Mouse (Mus musculus): ENCODE results near the gene Ric8a. TPM values are rescaled to one million over a fixed set of nuclear protein-coding genes. Genes with fewer than 3 reads are reported as not detected.

The Ric8a gene
- total RNA-seq, 2 experiments from 2014 or later: 9.2 TPM

DNA sequence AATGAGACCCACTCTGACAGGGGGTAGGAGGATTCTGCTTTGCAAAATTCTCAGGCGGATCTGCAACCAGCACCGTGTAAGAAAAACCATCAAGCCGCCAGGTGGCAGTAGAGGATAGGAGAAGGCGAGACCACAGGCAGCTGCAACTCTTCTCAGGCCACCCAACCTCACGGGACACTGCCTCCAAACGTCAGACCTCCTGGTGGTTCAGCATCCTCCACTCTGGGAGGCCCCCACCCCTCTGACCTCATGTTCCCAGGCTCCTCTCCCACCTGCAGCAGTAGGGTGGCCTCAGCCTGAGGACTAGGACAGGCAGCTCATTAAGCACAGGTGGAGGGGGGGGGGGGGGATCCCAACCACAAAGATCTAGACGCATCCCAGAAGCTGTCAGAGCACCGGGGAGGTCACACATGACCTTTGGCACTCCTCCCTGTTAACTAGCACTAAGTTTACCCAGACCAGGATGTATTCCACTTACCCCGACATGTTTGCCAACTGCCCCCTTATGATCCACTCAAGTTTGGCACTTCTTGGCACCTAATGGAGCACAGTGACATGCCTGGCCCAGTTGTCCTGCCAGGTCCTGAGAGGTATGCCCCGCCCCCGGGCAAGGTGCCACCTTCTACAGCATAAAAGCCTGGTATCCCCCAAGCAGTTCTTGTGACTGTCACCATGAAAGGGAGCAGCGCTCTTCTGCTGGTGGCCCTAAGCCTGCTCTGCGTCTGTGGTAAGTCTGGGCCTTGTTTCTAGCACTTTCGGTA is 11.7 kb upstream of the Ric8a start, which contains the start of gene Scgb1c1:
Gene Scgb1c1 (plus strand): TSS at position 643 of the 761 bp plus-strand sequence.
- peak; percentile 80 for ATAC-seq (replicated peaks; ENCODE audit: low FRiP score, poor library complexity, severe bottlenecking)

DNA sequence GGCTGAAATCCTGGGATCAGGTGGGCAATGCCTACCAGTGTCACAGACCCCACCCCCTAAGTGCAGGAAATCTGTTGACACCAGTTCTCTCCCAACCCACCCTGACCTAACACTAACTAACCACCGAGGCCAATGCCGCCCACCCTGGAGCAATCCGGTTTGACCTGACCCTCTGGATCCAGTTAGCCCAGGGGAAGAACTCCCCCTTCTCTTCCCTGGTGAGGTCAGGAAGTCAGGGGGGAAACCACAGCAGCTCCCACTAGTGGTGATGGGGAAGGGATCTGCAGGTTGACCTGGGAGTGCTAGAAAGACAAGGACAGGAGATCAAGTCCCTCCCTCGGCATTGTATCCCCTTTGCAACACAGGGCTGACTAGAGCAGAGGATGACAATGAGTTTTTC is 11.1 kb upstream of the Ric8a start:
- no peak for ATAC-seq (replicated peaks; ENCODE audit: low FRiP score, poor library complexity, severe bottlenecking)

DNA sequence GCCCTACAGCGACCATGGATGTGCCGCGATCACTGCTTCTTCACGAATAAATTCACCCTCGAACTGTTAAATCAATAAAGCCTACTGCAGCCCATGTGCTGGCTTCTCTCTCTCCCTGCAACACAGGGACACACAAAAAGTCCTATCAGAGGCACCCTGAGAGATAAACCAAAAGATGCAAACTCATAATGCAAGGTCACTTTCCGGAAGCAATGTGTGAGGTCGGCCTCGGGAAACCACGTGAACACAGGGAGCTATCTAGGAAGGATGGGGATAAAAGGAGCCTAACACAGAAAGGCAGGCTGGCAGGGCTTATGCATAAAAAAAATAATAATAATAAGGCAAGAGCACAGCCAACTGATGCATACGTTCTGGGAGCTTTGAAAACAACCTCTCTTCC is 10.1 kb upstream of the Ric8a start:
- no peak for ATAC-seq (replicated peaks; ENCODE audit: low FRiP score, poor library complexity, severe bottlenecking)

DNA sequence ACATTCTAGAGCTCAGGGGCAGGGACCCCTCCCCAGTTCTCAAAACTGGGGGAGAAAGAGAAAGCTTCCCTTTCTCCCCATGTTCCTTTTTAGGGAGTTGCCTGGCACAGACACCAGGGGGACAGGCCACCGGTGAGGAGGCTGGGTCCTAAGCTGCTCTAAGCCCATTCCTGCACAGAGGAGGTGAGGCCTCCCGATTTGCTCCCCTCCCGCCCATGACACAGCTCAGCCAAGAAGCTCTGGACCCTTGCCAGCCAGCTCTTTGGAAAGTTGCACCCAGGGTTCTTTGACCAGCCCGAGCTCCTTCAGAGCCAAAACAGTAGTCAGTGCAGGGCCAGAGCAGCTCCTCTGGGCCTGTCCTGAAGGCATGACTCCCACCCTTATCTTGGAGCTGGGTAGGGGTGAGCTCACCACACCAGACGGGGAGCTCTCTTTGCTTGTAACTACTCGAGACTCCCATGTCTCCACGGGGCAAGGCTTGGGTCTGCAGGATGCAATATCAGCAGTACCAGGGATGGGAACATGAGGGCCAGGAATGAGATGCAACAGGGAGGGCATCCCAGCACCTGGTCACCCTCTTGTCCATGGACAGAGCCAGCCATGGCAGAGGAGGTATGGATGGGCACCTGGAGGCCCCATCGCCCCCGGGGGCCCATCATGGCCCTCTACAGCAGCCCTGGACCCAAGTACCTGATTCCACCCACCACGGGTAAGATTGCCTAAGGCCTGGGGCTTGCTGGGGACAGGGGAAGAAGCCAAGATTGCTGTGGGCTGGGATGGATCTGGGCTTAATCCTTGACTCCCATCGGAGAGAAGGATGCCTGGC is 8.8 kb upstream of the Ric8a start, which contains the start of gene Odf3:
Gene Odf3 (plus strand): TSS at position 51 of the 826 bp plus-strand sequence.
- no peak for ATAC-seq (replicated peaks; ENCODE audit: low FRiP score, poor library complexity, severe bottlenecking)

DNA sequence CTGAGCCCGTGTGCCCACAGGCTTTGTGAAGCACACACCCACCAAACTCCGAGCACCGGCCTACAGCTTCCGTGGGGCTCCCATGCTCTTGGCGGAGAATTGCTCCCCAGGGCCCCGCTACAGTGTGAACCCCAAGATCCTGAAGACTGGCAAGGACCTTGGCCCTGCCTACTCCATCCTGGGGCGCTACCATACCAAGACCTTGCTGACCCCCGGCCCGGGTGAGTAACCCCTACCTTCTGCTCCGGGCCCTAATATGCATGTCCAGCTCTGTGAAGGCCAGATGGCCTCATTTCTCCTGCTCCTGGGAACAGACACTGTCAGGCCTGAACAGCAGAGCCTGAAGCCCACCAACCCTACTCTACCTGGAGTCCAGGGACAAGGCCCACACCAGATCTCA is 8.2 kb upstream of the Ric8a start:
- ATAC-seq (replicated peaks; ENCODE audit: low FRiP score, poor library complexity, severe bottlenecking): no peak

DNA sequence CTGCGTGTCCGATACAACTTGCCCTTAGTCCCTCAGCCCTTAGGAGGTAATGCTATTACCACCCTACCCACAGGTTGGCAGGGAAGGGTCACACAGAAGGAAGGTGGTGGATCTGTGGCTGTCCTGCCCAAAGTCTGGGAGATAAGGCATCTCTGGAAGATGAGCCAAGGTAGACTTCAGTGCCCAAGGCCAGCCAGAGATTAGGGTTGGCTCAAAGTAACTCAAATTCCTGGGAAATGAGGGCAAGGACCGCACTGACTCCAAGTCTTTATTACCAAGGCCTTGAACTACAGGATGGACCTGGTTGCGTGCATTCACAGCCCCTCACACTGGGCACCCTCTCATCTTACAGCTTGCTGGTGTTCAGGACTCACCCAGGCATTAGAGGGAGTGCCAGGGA is 4.8 kb upstream of the Ric8a start:
- ATAC-seq (replicated peaks; ENCODE audit: low FRiP score, poor library complexity, severe bottlenecking): no peak

DNA sequence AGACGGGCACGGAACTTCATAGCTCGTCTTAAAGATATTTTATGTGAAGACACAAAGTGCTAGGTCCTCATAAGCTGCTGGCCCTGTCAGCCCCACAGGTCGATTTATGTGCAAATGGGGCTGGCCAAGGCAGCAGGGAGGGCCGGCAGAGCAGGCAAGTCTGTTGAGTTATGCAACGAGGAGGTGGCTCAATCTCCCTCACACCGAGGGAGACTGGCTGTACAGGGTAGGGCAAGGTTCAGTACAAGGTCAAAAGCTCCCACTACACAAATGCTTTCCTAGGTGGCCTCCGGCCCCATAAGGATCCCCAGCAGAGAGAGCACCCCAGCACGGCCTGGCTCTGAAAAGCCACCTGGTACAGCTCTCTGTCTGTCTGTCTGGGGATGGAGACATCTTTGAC is 3.4 kb upstream of the Ric8a start:
- no peak for ATAC-seq (replicated peaks; ENCODE audit: low FRiP score, poor library complexity, severe bottlenecking)

DNA sequence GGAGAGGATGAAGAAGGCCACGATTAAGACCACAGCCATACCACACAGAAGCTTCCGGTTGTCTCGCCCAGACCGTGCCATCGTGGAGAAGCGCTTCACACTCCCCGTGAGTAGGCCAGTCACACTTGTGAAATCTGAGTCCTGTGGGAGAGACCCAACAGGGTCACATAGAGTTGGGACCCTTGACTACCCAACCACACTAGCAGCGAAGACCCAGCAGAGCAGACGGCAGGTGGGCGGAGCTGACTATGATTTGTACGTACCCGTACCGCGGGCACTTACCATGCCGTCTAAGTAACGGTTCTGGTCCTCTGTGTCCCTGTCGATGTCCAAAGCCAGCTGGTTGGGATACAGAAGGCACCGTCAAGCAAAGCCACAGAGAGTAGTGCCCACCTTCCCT is 2.3 kb upstream of the Ric8a start:
- no peak for ATAC-seq (replicated peaks; ENCODE audit: low FRiP score, poor library complexity, severe bottlenecking)

DNA sequence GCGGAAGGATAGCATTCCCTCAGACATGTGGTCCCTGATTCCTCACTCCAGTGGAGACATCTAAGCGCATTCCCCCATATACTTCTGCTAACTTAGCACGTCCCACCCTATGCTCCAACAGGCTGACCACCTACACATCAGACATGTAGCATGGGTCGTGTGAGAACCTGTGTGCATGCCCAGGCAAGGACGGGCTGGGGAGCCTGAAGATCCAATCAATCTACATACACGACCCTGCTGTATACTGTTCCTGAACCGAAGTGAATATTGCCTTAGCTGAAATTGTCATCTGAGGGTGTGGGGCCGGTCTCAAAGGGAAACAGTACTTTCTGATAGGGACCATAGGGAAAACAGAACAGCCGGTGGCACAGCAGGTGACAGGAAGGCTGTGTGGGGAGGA is 1.6 kb upstream of the Ric8a start:
- no peak for ATAC-seq (replicated peaks; ENCODE audit: low FRiP score, poor library complexity, severe bottlenecking)

DNA sequence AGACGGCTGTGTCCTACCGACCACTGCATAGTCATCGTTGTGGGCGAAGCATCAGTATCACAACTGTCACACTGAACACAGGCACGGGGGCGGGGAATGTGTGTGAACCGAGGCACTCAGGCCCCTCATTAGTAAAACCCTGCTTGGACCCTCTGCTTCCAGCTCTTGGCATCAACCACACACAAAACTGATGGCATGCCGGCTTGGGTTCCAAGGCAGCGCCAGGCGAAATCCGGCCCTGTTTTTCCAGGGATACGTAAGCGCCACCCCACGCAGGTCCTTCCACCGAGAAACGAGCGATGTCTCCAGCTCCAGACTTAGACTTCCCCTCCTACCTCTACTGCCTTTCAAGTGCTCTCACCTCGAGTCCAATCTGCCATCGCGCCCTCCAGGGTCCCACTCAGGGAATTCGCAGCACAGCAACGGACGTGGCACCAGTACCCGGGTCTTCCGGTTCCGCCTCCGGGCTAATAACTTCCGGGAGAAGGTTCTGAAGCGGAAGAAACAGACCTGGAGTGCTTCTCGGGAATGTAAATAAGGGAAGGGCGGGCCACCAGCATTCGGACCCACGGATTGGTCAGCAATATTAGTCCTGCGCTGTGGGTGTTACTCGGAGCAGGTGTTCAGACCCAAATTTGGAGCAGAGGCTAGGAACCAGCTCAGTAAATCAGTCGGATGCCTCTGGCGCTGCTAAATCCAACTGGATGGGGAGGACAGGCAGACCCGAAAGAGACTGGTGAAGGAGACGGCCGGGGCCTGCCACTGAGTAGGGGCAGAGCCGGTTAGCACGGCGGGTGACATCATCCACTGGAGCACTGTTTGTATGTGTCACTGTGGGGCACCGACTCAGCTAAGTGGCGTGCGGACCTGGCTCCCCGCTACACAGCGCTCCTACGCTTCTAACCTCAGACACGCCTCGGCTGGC is 635 bp upstream of the Ric8a start, which contains the start of gene Gm45785:
Gene Gm45785 (minus strand): TSS at position 472 of the 925 bp plus-strand sequence.
- peak; percentile 73 for ATAC-seq (replicated peaks; ENCODE audit: low FRiP score, poor library complexity, severe bottlenecking)

DNA sequence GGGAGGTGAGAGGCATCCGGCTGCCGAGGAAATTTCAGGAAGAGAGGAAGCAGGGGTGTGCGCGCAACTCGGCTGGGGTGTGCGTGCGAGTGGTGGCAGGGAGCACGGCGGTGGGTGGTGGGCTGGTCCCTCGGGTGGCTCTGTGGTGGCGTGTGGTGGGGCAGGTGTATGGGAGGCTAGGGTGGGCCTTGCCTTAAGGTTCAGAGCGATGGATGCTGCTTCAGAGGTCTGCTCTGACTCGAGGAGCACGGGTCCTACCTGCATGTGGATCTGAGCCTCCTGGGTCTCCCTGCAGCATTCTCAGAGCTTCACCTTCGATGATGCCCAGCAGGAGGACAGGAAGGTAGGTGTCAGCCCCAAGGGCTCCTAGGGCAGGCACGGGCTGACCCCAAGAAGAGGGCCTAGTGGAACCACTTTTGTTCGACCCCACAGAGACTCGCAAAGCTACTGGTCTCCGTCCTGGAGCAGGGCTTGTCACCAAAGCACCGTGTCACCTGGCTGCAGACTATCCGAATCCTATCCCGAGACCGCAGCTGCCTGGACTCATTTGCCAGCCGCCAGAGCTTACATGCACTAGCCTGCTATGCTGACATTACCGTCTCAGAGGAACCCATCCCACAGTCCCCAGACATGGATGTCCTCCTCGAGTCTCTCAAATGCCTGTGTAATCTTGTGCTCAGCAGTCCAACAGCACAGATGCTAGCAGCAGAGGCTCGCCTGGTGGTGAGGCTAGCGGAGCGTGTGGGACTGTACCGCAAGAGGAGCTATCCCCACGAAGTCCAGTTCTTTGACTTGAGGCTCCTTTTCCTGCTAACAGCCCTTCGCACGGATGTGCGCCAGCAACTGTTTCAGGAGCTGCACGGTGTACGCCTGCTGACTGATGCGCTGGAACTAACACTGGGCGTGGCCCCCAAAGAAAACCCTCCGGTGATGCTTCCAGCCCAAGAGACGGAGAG is 1.1 kb downstream of the Ric8a start, which contains the start of gene Bet1l:
Gene Bet1l (minus strand): TSS at position 28 of the 956 bp plus-strand sequence.
- ATAC-seq (replicated peaks; ENCODE audit: low FRiP score, poor library complexity, severe bottlenecking): peak; percentile 20

DNA sequence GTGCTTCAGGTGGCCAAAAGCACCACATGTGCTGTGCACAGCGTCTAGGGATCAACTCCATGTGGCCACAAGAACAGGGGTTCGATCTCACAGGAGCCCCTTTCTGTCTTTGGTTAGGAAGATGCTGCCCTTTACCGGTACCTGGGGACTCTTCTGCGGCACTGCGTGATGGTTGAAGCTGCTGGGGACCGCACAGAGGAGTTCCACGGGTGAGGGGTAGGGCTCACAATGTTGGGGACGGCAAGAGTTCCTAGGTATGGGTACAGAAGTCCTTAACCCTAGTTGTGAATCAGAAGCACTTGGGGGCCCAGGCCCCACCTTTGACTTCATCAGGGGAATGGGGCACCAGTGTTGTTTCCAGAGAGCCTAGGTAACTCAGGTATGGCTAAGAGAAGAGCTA is 2.0 kb downstream of the Ric8a start:
- ATAC-seq (replicated peaks; ENCODE audit: low FRiP score, poor library complexity, severe bottlenecking): no peak

DNA sequence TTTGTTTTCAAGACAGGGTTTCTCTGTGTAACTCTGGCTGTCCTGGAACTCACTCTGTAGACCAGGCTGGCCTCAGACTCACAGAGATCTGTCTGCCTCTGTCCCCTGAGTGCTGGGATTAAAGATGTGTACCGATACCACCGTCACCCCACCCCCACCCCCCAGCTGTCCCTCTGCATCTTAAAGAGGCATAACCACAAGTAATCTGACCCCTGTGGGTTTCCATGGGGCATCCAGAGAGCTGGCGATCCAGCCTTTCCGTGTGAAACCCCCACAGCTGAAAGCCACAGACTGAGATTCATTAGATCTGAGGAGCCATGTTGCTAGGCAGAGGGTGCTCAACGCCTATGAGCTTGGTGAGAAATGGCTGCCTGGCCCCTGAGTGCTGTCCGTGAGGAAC is 3.2 kb downstream of the Ric8a start:
- ATAC-seq (replicated peaks; ENCODE audit: low FRiP score, poor library complexity, severe bottlenecking): no peak

DNA sequence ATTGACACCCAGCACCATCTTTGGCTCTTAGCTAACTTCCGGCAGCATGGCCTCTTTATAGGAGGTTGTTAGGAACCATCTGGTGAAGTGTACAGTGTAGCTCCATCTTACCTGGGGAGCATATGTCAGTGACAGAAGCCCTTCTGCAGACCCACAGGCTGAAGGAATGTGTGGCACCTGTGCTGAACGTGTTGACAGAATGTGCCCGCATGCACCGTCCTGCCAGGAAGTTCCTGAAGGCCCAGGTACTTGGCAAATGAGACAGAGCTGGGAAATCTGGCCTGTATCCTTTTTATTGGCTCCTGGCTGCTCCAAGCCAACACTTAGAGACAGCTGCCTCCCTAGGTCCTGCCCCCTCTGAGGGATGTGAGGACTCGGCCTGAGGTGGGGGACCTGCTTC is 4.0 kb downstream of the Ric8a start:
- no peak for ATAC-seq (replicated peaks; ENCODE audit: low FRiP score, poor library complexity, severe bottlenecking)

DNA sequence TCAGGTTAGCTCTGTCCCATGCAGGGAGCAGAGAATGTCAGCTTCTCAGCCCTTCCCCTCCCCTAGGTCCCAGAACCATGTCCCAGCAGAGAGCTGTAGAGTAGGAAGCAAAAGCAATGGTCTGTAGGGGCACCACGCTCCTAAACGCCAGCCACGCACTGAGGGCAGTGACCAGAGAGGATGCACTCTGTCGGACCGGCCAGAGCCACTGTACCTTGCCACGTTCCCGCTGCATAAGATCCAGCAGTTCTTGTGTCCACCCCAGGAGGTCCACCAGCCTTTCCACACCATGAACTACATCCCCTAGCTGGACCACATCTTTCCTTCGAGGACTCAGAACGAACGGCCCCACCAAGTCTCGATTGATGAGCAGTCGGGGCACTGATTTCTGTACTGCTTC is 8.0 kb downstream of the Ric8a start:
- no peak for ATAC-seq (replicated peaks; ENCODE audit: low FRiP score, poor library complexity, severe bottlenecking)

DNA sequence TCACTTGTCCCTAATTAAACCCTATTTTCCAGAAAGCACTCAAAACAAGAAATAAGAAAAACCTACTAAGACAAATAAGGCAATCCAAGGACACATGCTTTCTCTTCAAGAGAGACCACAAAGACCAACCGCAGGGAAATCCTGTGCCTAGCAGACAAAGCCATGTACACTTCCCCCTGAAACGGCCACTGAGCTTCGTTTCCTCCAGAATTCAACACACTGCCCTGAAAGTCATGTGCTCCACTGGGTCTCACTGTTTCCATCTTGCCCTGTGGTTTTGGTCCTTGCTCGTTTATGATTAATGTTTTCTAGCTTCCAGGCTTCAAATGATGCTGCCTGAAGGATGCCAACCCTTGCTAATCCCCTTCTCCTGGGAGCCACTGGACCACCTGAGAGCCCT is 17.5 kb downstream of the Ric8a start:
- ATAC-seq (replicated peaks; ENCODE audit: low FRiP score, poor library complexity, severe bottlenecking): no peak

DNA sequence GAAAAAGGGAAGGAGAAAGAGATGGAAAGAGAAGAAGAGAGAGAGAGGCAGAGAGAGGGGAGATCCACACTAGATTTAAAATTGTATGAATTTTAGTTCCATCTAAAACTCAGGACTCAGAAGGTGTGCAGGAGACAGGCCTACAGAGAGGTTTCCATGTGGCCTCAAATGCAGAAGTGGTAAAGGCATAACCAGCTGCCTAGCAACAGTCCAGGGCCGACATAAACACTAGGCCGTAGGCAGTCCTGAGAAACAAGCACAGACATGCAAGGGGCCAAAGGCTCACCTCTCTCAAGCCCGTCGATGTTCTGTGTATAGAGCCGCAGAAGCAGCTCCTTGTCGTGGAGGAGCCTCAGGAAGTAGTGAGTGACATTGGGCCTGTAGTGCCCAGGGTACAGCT is 20.6 kb downstream of the Ric8a start:
- ATAC-seq (replicated peaks; ENCODE audit: low FRiP score, poor library complexity, severe bottlenecking): no peak

DNA sequence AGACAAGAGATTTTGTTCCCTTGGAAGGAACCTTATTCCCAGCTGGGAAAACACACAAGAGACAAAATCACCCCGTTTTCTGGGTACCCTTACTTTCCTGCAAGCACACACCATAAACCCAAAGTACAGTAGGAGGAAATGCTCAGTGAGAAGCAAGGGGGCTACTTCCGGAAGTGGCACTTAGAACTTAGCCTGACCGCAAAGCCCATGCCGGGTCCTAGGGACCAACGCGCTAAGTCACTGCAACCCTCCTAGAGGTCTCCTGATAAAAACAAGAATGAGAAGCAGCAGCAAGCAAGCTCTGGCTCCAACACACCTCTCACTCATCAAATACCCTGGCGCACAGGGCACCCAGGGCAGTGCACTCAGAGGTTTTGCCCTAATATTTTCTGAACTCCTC is 22.6 kb downstream of the Ric8a start:
- ATAC-seq (replicated peaks; ENCODE audit: low FRiP score, poor library complexity, severe bottlenecking): no peak

DNA sequence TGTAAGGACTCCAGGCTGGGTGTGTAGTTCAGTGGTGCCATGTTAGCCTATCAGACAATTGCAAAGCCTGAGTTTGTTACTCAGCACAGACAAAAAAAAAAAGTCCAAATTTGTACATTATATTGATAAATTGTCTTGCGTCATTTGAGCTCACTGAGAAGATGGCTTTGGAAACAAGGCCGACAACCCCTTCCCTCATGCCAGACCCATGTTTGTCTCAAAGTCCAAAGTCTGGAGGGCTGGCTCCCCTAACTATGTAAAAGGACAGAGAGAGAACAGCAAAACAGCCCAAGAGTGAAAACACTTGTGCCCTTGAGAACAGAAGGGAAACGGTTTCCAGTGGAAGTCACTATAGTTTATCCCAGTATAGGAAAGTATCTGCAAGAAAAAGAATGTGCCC is 23.7 kb downstream of the Ric8a start:
- no peak for ATAC-seq (replicated peaks; ENCODE audit: low FRiP score, poor library complexity, severe bottlenecking)
